Mouse (Mus musculus): ENCODE measurements around the gene Gm4131. TPM values are rescaled to one million over a fixed set of nuclear protein-coding genes. Genes with fewer than 3 reads are reported as not detected.

Gm4131 gene
- polyA plus RNA-seq (2017; shearing (Covaris generic)): not detected

GRCm38 (mm10) chr14:62566821-62567220, at the start of gene Gm4131:
Gm4131 (minus strand) TSS chr14:62566921.

GRCm38 (mm10) chr14:62555309-62555829, 11.4 kb downstream of the Gm4131 start, which contains the start of gene Fam124a:
Fam124a (plus strand) TSS chr14:62555737.

DNA sequence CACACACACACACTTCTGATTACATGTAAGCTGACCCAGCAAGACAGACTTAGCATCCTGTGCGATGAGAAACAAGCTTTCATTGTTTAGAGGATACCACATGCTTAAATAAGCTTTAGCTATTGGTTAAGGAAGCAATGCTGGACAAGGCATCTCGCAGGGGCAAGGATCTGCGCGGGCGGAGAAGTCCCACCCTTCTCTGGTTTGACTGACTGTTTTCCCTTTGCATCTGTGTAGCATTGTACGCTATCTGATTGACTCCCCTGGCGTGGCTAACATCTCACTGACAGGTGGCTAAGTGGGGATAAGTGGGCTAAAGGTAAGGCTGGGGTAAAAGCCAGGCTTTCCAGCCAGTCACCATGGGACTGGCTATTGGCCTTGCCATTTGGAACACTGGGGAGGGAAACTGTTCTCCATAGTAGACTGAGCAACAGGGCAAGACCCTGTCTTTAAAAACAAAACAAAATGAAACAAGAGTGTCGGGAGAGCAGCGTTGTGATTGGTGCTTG, 110.4 kb downstream of the Gm4131 start, which contains the start of gene Gucy1b2:
Gene Gucy1b2 (minus strand): TSS at position 51 of the 509 bp plus-strand sequence.

Other genes starting within 250 kb of the Gm4131 start
- gene Gucy1b2, start 110.6 kb downstream of the Gm4131 start, polyA plus RNA-seq (2017; shearing (Covaris generic)): not detected
- gene Fam124a, start 11.2 kb downstream of the Gm4131 start, polyA plus RNA-seq (2017; shearing (Covaris generic)): not detected
- gene Serpine3, start 96.7 kb upstream of the Gm4131 start, polyA plus RNA-seq (2017; shearing (Covaris generic)): not detected
- 93.8 TPM for gene Ints6, start 194.2 kb upstream of the Gm4131 start, polyA plus RNA-seq (2017; shearing (Covaris generic))